Mouse (Mus musculus) ES-E14 (cell line): Measurements from ENCODE around the gene Prrt1.

Source experiments
- CHD2 ChIP-seq: IDR thresholded peaks from 2 replicates; pipeline ENCODE4 v1.6.1; 2014; ENCODE audit warnings: mild to moderate bottlenecking, low read depth, low read length, inconsistent platforms
- HCFC1 ChIP-seq: IDR thresholded peaks from 2 replicates; pipeline ENCODE4 v1.6.1; 2012; ENCODE audit warnings: low read length, inconsistent platforms, borderline replicate concordance; ENCODE audit not compliant: insufficient read depth
- MAFK ChIP-seq: IDR thresholded peaks from 2 replicates; pipeline ENCODE4 v1.6.1; 2014; ENCODE audit warnings: mild to moderate bottlenecking, low read depth, low read length, inconsistent platforms; ENCODE audit not compliant: insufficient read depth
- ZC3H11A ChIP-seq: IDR thresholded peaks from 2 replicates; pipeline ENCODE4 v1.6.1; 2012; ENCODE audit warnings: low read depth, mild to moderate bottlenecking, inconsistent platforms, low read length, borderline replicate concordance
- ZNF384 ChIP-seq: IDR thresholded peaks from 2 replicates; pipeline ENCODE4 v1.6.1; 2012; ENCODE audit warnings: low read depth, low read length, inconsistent platforms

DNA sequence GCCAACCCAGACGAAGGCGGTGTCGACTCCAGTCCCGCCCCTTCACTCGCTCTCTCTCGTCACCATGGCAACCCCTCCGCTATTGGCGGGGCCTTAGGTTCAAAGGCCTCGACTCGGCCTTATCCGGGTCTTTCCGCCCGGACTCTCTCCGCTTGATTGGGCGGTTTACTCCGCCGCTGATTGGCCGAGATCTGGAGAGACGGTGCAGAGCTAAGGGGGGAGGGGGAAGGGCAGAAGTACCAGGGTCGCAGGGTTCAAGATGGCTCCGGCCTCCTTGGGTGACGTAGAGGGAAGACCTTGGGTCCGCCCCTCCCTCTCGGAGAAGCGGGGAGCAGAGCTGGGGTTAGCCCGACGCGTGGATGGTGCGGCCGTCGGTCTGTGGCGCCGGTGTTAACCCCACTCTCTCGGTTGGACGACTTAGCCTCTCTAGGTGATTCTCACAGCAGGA is 25.2 kb upstream of the Prrt1 start, which contains the start of gene Agpat1:
- TF ChIP-seq ZNF384 (no peak), ZC3H11A (no peak), HCFC1 (peak; percentile 43; the same call in 1 of the 2 replicates), CHD2 (no peak), MAFK (no peak)
